Mouse (Mus musculus): ENCODE data around the gene Esrrg. TPM values are rescaled to one million over a fixed set of nuclear protein-coding genes. Genes with fewer than 3 reads are reported as not detected.

Gene Esrrg
- polyA plus RNA-seq, 1 experiment from 2014 or later, result 5.3 TPM

GRCm38 (mm10) chr1:187731171-187731570 is 122.6 kb downstream of the Esrrg start:
- Histone ChIP-seq H3K4me2 (replicated peaks) (no peak overlapping the region), H3K9me3 (no peaks in the 10 kb centered on the region), H3K9ac (no peak overlapping the region), H3K4me3 (replicated peaks) (no peak overlapping the region), H3K4me1 (replicated peaks) (no peaks in the 10 kb centered on the region), H3K36me3 (no peaks in the 10 kb centered on the region), H3K27ac (no peak overlapping the region), H3K27me3 (replicated peaks) (no peaks in the 10 kb centered on the region)
- no peak for ATAC-seq
- WGBS, result 73% methylated on average over 4 of the region's 4 CpGs

DNA sequence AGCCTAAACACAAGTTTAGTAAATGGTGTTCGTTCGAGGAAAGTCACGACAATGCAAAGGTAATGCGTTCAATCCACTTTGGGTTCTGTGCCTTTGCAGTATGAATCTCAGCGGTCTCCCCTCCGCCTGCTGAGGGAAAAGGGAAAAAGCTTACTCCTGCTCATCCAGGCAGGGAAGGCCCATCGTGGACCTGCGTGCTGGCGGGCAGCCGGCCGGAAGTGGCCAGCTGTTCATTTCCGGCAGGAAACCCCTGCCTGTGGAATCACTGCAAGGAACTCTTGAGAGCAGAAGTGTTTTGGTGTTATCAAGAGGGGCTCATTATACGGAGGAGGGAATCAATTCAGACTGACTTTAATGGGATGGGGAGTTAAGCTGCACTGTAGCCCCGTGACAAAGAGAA is 127.9 kb downstream of the Esrrg start:
- 60% methylated on average over 14 of the region's 14 CpGs for WGBS
- Histone ChIP-seq H3K9me3 (no peaks in the 10 kb centered on the region), H3K4me1 (replicated peaks) (no peaks in the 10 kb centered on the region), H3K9ac (no peak overlapping the region), H3K4me2 (replicated peaks) (no peak overlapping the region), H3K27ac (no peak overlapping the region), H3K27me3 (replicated peaks) (no peaks in the 10 kb centered on the region), H3K36me3 (no peaks in the 10 kb centered on the region), H3K4me3 (replicated peaks) (no peak overlapping the region)
- ATAC-seq, result no peak

DNA sequence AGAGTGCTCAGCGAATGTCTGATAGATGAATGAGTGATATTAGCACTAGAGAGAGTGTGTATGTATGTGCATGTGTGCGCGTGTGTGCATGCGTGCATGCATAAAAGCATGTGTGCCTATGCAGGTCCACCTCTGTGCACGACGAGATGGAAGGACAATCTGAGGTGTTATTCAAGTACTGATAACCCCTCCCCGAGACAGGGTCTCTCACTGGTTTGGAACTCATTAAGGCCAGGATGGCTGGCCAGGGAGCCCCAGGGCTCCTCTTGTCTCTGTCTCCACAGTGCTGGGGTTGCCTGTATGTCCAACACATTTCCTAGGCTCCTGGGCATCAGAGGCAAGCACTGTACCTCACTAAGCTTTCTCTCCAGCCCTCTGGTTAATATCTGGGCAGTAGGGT is 128.7 kb downstream of the Esrrg start:
- H3K27ac ChIP-seq, result no peak overlapping the region
- H3K27me3 ChIP-seq (replicated peaks), result no peaks in the 10 kb centered on the region
- H3K4me2 ChIP-seq (replicated peaks), result no peak overlapping the region
- H3K36me3 ChIP-seq, result no peaks in the 10 kb centered on the region
- no peaks in the 10 kb centered on the region for H3K9me3 ChIP-seq
- no peak for ATAC-seq
- WGBS, result 85% methylated on average over 7 of the region's 7 CpGs
- H3K9ac ChIP-seq, result no peak overlapping the region
- H3K4me3 ChIP-seq (replicated peaks), result no peak overlapping the region
- no peaks in the 10 kb centered on the region for H3K4me1 ChIP-seq (replicated peaks)

GRCm38 (mm10) chr1:187740531-187740930 is 131.9 kb downstream of the Esrrg start:
- Histone ChIP-seq H3K4me2 (replicated peaks) (no peak overlapping the region), H3K27ac (no peak overlapping the region), H3K9me3 (no peaks in the 10 kb centered on the region), H3K9ac (no peak overlapping the region), H3K4me3 (replicated peaks) (no peak overlapping the region), H3K36me3 (no peaks in the 10 kb centered on the region), H3K4me1 (replicated peaks) (no peaks in the 10 kb centered on the region), H3K27me3 (replicated peaks) (no peaks in the 10 kb centered on the region)
- ATAC-seq, result peak; percentile 39; the same call in 1 of the 2 replicates
- WGBS, result 68% methylated on average over 12 of the region's 12 CpGs

DNA sequence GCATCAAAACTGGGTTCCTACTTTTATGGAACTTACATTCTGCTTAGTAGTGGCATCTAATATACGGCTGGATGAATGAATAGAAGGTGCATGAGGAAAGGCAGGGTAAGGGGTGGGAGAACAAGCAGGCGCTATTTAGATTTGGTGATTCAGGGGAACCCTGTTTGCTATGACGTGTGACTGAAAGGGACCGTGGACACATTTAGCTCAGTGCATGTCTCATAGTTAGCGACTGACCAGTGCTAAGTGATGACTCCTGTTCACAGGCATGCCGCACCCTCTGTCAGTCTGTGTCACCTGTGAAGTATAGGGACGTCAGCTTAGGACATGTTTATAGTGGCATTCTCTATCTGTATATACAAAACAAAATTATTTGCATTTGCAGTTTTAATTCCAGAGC is 132.7 kb downstream of the Esrrg start:
- 88% methylated on average over 7 of the region's 7 CpGs for WGBS
- Histone ChIP-seq H3K27me3 (replicated peaks) (no peaks in the 10 kb centered on the region), H3K4me3 (replicated peaks) (no peak overlapping the region), H3K9me3 (no peaks in the 10 kb centered on the region), H3K27ac (no peak overlapping the region), H3K4me2 (replicated peaks) (no peak overlapping the region), H3K36me3 (no peaks in the 10 kb centered on the region), H3K9ac (no peak overlapping the region), H3K4me1 (replicated peaks) (no peaks in the 10 kb centered on the region)
- no peak for ATAC-seq

GRCm38 (mm10) chr1:187742071-187742470 is 133.5 kb downstream of the Esrrg start:
- no peak for ATAC-seq
- no peaks in the 10 kb centered on the region for H3K27me3 ChIP-seq (replicated peaks)
- H3K4me3 ChIP-seq (replicated peaks), result no peak overlapping the region
- H3K4me2 ChIP-seq (replicated peaks), result no peak overlapping the region
- H3K36me3 ChIP-seq, result no peaks in the 10 kb centered on the region
- no peak overlapping the region for H3K9ac ChIP-seq
- WGBS, result 61% methylated on average over 8 of the region's 8 CpGs
- H3K9me3 ChIP-seq, result no peaks in the 10 kb centered on the region
- H3K4me1 ChIP-seq (replicated peaks), result no peaks in the 10 kb centered on the region
- H3K27ac ChIP-seq, result no peak overlapping the region

- ATAC-seq, result no peak
- Histone ChIP-seq H3K4me2 (replicated peaks) (no peak overlapping the region), H3K27ac (no peak overlapping the region), H3K36me3 (no peaks in the 10 kb centered on the region), H3K27me3 (replicated peaks) (no peaks in the 10 kb centered on the region), H3K4me3 (replicated peaks) (no peak overlapping the region), H3K4me1 (replicated peaks) (no peaks in the 10 kb centered on the region), H3K9ac (no peak overlapping the region), H3K9me3 (no peaks in the 10 kb centered on the region)
- WGBS, result 80% methylated on average over 3 of the region's 3 CpGs
These were observed 140.7 kb downstream of the Esrrg start for GRCm38 (mm10) chr1:187749294-187749693.

- Histone ChIP-seq H3K4me3 (replicated peaks) (no peak overlapping the region), H3K36me3 (no peaks in the 10 kb centered on the region), H3K9ac (no peak overlapping the region), H3K27me3 (replicated peaks) (no peaks in the 10 kb centered on the region), H3K4me1 (replicated peaks) (no peaks in the 10 kb centered on the region), H3K9me3 (no peaks in the 10 kb centered on the region), H3K4me2 (replicated peaks) (no peak overlapping the region), H3K27ac (no peak overlapping the region)
- 59% methylated on average over 5 of the region's 5 CpGs for WGBS
- no peak for ATAC-seq
These were observed 141.3 kb downstream of the Esrrg start for GRCm38 (mm10) chr1:187749931-187750330.

DNA sequence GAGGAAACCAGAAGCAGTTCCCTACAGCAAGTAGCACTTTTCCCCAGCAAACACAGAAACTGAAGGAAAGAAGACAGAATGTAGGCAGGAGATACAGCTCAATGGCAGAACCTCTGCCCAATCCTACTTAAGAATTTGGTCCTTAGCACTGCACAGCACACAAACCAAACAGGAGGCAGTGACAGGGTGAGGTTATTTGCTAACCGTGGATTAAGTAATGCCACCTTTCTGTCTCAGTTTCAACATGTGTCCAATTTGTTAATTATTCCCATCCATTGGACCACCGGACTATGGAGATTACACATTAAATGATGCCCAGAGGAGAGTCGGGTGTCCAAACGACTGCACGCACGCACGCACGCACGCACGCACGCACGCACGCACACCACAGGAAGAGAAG is 146.9 kb downstream of the Esrrg start:
- no peaks in the 10 kb centered on the region for H3K27me3 ChIP-seq (replicated peaks)
- no peak overlapping the region for H3K4me2 ChIP-seq (replicated peaks)
- no peak overlapping the region for H3K9ac ChIP-seq
- no peak for ATAC-seq
- H3K27ac ChIP-seq, result no peak overlapping the region
- H3K4me1 ChIP-seq (replicated peaks), result no peaks in the 10 kb centered on the region
- no peaks in the 10 kb centered on the region for H3K36me3 ChIP-seq
- WGBS, result 95% methylated on average over 13 of the region's 13 CpGs
- H3K9me3 ChIP-seq, result no peaks in the 10 kb centered on the region
- no peak overlapping the region for H3K4me3 ChIP-seq (replicated peaks)

DNA sequence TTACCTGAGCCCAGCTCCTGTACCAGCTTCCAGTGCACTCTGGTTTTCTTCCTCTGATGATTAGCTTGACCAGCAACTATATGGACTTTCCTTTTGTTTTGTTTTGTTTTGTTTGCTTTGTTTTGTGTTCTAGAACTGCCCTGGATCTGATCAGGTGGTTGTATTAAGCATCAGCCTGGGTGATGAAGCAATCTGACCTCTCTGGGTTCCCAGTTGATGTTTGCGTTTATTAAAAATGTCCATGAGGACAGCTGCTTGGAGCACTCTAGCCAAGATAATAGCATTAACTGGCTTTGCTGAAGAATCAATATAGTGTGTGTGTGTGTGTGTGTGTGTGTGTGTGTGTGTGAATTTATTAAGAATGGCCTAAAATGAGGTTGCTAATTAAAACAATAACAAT is 149.4 kb downstream of the Esrrg start:
- no peaks in the 10 kb centered on the region for H3K4me1 ChIP-seq (replicated peaks)
- H3K27me3 ChIP-seq (replicated peaks), result no peaks in the 10 kb centered on the region
- no peak overlapping the region for H3K27ac ChIP-seq
- no peaks in the 10 kb centered on the region for H3K36me3 ChIP-seq
- H3K9me3 ChIP-seq, result no peaks in the 10 kb centered on the region
- H3K9ac ChIP-seq, result no peak overlapping the region
- no peak overlapping the region for H3K4me3 ChIP-seq (replicated peaks)
- no peak for ATAC-seq
- no peak overlapping the region for H3K4me2 ChIP-seq (replicated peaks)
- 78% methylated on average over 1 of the region's 1 CpGs for WGBS

GRCm38 (mm10) chr1:187758546-187758945 is 150.0 kb downstream of the Esrrg start:
- ATAC-seq, result no peak
- Histone ChIP-seq H3K9me3 (no peaks in the 10 kb centered on the region), H3K9ac (no peak overlapping the region), H3K27me3 (replicated peaks) (no peaks in the 10 kb centered on the region), H3K4me3 (replicated peaks) (no peak overlapping the region), H3K27ac (no peak overlapping the region), H3K36me3 (no peaks in the 10 kb centered on the region), H3K4me2 (replicated peaks) (no peak overlapping the region), H3K4me1 (replicated peaks) (no peaks in the 10 kb centered on the region)
- WGBS, result 71% methylated on average over 3 of the region's 3 CpGs

DNA sequence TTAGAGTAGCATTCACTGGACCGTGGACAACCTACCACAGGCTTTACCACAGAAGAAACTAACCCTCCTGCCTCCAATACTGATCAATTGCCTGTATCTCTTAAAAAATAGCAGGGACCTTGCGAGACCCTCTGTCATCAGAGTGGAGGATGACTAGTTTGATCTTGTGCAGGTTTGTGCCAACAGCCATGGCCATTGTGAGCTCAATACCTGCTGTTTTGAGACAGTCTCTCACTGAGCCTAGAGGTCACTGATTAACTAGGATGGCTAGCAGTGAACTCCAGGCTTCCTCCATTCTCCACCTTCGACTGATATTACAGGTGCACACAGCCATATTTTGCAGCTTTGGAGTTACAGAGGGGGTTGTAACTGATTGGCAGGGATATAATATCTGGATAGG is 150.9 kb downstream of the Esrrg start:
- H3K27me3 ChIP-seq (replicated peaks), result no peaks in the 10 kb centered on the region

GRCm38 (mm10) chr1:187762641-187763450 is 154.3 kb downstream of the Esrrg start:
- Histone ChIP-seq H3K27ac (no peak overlapping the region), H3K36me3 (no peaks in the 10 kb centered on the region), H3K27me3 (replicated peaks) (no peaks in the 10 kb centered on the region), H3K9me3 (no peaks in the 10 kb centered on the region), H3K9ac (no peak overlapping the region), H3K4me2 (replicated peaks) (no peak overlapping the region), H3K4me1 (replicated peaks) (no peaks in the 10 kb centered on the region), H3K4me3 (replicated peaks) (no peak overlapping the region)
- WGBS, result 52% methylated on average over 5 of the region's 5 CpGs
- ATAC-seq, result no peak

More for the DNA sequence above, 150.9 kb downstream of the Esrrg start:
- Histone ChIP-seq H3K4me3 (replicated peaks) (no peak overlapping the region), H3K9ac (no peak overlapping the region), H3K27ac (no peak overlapping the region), H3K4me2 (replicated peaks) (no peak overlapping the region), H3K9me3 (no peaks in the 10 kb centered on the region), H3K36me3 (no peaks in the 10 kb centered on the region), H3K4me1 (replicated peaks) (no peaks in the 10 kb centered on the region)
- 61% methylated on average over 3 of the region's 3 CpGs for WGBS
- peak; percentile 56 for ATAC-seq
